Mouse (Mus musculus) layer of hippocampus, adult 9-10 months (tissue): Measurements from ENCODE around the gene Pgap2.

Source experiments
- DNase-seq: peaks from one replicate; pipeline ENCODE4 v3.0.0; 2022; ENCODE audit warnings: low spot score

Gene Pgap2

DNA sequence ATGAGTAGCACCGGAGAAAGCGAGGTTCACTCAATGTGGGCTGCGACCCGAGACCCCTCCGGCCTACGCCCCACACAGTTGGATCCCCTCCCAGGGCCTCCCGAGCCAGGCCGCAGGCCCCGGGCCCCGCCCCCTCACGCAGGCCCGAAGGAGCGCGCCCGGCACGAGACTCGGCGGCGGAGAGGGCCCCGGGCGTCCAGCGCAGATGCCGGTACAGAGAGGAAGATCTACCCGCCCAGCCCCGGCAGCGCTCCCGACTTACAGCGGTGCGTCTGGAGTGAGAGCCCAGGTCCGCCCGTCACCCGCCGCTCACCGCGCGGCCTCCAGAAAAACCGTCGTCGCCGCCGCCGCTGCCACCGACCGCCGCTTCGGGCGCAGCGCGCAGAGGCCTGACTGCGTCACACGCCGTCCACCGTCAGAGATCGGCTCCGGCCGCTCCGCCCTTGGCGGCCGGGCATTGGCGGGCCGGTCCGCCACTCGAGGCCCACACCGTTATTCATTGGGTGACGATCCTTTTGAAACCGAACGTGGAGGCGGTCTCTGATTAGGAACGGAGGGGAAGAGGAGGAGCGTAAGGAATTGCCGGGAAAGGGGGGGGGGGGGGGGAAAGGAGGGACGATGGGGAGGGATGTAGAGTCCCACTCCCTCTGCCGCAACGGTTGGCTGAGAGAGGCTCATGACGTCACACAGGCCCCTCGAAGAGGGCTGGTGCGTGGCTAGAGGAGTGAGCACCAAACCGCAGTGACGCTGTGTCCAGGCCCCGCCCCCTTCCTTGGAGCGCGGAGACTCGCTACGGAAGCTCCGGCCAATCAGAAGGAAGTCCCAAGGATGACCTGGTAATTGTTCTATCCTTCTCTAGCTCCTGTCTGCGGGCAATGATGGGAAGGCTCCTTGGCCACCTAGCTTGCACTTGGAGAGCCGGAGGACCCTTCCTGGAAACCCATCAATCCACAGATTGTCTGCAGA is at the start of gene Pgap2, which contains the start of gene Nup98:
Gene Pgap2 (plus strand): TSS at position 453 of the 966 bp plus-strand sequence.
Gene Nup98 (minus strand): TSS at position 421 of the 966 bp plus-strand sequence.
- peak; percentile 96 for DNase-seq

DNA sequence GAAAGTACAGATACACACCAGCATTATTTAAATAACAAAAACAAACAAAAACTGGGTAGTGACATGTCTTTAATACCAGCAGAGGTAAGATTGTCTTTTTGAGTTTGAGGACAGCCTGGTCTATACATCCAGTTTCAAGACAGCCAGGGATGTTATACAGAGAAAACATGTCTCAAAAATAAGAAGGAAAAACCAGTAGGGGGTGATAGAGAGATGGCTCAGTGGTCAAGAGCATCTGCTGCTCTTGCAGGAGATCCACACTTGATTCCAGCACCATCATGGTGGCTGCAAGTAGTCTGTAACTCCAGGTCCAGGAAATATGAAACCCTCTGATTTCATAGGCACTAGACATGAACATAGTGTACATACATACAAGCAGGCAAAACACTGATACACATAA is 39.7 kb upstream of the Pgap2 start:
- DNase-seq, result no peak

DNA sequence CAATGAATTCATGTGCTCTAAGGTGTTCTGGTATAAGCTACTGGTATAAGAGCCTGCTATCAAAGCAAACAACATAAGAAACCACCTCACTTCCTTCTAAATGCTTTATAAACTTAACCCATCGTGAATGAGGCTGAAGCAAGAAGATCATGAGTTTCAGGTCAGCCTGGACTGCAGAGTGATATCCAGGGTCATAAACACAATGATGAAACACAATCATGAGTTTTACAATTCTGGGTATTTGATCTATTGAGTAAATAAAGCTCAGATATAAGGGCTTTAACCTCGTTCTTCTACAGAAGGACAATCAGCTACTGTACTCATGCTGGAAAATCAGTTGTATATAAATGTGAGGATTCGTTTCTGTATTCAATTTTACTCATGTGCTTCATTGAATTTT is 26.2 kb upstream of the Pgap2 start:
- no peak for DNase-seq

DNA sequence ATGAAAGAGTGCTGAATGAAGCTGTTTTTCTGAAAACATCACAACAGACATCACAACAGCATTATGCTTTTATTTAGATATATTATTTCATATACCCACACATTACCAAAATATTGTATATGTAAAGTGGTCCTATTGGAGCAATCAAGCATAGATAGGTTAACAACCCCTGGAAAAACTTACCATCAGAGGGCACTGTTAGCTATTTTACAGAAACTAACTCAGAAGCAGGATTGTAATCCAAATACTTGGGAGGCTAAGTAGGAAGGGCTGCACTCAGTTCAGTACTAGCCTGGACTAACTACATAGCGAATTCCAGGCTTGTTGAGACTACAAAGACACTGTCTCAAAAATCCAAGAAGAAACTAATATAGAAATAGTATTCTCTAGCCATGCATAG is 17.7 kb upstream of the Pgap2 start:
- no peak for DNase-seq

DNA sequence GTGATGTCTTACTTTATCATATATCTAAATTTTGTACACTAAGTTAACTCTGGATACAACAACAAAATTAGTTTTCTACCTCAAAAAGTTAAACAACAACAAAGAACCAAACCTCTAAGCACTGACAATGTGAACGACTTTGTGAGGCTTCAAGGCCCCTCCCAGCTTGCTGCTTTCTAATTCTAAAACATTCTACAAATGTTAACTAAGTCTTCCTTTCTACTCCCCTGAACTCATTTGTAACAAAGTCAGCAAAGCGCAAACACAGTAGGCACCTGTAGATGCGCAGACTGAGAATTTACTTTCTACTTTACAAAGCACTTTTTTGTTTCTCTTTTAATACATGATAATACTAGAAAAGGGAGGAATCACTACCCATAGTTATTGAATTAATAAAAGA is 9.4 kb upstream of the Pgap2 start:
- no peak for DNase-seq

DNA sequence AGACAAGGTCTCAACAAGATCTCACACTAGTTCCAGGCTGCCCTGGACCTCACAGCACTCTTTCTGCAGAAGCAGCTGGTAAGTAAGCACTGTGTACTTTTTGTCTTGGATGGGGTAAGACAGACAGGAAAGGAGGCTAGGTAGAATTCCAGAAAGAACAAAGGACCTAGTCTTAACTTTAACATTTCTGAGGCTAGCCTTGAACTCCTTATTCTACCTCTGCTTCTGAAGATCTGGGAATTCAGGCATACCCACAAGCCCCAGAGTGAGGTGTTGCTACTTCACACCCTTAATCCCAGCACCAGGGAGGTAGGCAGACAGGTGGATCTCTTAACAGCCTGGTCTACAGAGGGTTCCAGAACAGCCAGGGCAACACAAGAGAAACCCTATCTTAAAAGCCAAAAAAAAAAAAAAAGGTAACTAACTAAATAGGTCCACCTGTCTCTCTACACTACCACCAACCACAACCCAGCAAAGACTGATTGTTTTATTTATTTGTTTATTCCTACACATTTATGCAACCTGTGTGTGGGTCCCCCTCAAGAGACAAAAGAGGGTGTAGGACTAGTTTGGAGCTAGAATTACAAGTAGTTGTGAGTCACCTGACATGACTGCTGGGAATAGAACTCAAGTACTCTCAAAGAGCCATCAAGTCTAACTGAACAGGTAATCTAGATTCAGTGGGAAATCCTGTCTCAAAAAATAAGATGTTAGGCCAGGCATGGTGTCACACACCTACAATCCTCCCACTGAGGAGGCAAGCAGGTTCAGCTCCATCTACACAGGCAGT is 8.8 kb upstream of the Pgap2 start:
- no peak for DNase-seq

DNA sequence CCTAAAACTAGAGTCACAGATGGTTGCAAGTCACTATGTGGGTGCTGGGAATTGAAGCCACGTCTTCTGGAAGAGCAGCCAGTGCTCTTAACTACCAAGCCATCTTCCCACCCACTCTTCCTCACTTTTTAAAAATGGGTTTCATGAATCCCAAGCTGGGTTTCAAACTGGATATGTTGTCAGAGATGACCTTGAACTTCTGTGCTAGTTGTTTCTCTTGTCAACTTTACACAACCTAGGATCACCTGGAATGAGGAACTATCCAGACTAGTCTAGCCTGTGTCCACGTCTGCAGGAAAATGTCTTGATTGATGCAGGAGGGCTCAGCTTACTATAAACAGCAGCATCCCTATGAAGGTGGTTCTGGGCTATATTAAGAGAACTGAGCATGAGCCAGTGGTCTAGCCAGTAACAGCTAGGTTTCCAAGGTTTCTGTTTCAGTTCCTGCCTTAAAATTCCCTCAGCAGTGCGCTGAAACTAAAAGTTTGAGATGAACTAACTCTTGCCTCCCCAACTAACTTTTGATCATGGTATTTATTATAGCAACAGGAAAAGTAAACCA is 5.6 kb upstream of the Pgap2 start:
- DNase-seq, result no peak

DNA sequence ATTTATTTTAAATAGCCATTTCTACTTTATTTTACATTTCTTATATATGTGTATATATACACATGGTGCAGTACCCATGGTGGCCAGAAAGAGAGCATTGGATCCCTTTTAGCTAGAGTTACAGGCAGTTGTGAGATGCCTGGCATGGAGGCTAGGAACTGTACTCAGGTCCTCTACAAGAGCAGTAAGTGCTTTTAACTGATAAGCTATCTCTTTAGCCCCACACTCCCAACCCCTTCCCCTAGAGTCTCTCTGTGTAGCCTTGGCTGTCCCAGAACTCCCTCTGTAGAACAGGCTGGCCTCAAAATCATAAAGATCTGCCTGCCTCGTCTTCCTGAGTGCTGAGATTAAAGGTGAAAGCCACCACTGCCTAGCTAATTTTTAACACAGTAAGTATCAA is 4.4 kb upstream of the Pgap2 start:
- DNase-seq, result no peak

DNA sequence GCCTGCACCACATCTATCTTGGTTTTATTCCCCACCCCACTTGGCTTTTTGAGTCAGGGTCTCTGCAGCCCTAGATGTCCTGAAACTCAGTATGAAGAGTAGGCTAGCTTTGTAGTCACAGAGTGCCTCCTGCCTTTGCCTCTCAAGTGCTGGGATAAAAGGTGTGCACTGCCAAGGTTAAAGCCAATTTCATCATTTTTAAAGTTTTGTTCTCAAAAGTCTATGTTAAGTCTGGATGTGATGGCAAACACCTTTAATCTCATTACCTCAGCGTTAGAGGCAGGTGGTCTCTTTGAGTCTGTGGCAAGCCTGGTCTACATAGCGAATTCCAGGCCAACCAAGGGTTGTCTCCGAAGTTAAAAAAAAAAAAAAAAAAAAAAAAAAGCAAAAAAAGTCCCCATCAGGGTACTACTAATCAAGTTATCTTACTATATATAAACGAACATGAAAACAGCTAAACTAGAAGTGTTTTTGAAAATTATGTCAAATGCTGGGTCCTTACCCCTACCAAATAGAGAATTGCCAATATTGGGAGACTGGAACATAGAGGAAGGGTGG is 1.1 kb upstream of the Pgap2 start:
- no peak for DNase-seq

DNA sequence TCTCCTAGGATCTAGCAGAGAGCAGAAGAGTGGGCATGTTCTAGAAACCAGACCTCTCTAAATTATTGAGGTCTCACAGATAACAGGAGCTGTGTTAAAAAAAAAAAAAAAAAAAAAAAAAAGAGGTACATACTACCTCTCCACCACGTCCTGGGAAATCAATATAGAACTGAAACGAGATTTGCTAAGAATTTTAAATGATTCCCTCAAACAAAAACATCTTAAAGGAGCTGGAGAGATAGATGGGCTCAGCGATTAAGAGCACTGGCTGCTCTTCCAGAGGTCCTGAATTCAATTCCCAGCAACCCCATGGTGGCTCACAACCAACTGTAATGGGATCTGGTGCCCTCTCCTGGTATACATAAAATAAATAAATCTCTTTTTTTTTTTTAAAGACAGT is 1.1 kb downstream of the Pgap2 start:
- no peak for DNase-seq

DNA sequence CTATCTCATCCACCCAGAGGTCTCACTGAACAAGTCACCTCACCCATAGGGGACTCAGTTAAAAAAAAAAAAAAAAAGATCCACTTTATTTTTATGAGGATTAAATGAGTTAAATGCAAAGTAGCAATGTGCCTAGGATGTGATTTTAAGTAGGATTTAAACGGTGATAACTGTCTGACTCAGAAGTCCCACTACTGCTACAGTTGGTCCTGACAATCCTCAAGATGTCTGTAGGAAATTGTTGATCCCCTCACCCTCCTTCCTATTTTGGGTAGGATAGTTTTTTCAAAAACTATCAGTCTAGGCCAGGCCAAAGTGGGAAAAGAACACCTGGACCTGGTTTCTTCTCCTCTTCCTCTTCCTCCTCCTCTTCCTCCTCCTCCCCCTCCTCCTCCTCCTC is 11.9 kb downstream of the Pgap2 start:
- no peak for DNase-seq

DNA sequence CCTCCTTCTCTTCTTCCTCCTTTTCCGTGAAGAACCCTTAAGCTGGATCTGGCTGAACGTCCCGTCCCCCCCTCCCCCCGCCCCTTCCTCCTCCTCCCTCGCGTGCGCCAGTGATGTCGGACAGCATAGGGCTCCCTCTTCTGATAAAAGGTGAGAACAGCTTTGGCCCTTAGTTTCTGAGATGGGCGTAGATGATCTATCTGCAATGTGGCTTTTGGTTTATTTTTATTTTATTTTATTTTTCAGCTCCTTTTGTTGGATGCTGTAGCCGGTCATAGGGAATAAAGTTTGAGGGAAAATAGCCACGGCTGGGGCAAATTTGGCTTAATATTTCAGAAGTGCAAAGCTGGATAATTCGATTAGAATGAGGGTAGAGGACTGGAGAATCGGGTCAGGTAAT is 12.3 kb downstream of the Pgap2 start:
- no peak for DNase-seq

DNA sequence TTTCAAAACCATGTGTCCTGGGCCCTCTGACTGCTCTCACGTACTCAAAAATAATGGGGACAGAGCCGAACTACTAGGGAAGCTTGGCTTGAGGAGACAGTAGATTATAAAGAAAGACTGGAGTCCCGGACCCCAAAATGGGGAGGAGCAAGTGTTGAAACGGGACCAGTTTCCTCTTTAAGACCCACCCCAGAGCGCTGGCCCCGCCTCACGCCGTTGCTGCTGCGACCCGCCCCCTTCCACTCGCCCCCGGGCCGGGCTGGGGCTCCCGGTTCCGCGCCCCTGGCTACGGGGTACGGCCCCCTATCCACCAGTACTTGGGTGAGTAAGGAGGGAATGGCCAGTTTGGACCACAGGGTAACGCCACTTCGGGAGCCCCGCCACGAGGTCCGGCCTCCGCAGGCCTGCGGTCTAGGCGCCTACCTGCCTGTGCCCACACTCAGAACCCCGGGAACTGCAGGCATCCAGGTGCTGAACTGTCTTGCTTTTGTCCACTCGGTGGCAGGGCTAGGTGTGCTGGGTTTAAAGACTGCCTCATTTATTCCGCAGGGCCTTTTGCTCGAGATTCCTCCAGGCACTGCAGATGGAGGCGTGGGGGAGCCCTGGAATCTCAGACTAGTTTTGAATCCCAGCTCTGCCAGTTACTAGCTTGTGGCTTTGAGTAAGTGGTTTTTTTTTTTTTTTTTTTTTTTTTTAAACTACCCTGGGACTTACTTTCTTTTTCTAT is 13.0 kb downstream of the Pgap2 start:
- no peak for DNase-seq

DNA sequence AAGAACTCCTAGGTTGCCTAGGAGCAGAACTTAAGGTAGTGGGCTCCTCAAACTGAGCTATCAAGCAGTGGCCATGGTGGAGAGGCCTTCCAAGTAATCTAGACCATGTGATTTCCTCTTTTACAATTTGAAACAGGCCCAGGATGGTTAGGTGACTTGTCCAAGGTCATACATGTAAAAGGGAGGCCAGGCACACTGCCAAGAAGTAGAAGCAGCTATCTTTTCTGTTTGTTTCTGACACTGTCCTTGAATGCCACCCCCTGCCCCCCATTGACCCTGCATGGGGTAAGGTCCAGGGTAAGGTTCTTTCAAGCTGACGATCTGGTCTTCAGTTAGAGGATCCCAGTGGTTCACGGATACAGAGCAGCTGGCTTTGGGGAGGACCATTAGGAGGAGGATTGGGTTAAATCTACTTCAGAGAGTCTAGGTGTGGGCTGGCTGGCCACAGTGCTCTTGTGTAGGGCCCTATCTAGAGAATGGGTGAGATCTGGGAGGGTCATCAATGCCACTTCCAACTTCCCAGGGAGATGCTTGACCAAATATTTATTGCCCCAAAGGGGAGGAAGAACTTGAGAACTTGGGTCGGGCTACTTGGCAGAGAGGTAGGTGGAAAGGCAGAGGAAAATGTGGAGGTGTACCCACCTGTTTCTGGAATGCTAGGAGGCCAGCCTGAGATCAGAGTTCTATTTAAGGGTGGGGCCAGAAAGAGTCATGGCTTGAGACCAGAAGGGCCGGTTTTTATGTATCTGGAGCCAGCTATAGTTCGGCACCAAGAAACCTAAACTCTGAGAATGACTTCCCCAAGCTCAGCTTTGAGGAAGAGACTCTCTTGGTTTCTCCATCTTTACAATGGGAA is 14.1 kb downstream of the Pgap2 start:
- no peak for DNase-seq

DNA sequence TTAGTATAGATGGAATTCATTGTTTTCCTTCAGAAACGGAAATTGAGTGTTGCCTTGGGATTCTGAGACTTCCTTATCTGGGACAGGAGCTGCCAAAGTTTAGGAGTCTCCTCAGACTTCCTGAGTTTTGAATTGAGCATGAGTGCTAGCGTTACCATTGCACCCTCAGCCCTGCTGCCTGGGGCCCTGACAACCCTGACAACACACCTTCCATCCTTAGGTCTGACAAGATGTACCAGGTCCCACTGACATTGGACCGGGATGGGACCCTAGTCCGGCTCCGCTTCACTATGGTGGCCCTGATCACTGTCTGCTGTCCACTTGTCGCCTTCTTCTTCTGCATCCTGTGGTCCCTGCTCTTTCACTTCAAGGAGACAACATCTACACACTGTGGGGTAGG is 16.0 kb downstream of the Pgap2 start:
- DNase-seq, result no peak

DNA sequence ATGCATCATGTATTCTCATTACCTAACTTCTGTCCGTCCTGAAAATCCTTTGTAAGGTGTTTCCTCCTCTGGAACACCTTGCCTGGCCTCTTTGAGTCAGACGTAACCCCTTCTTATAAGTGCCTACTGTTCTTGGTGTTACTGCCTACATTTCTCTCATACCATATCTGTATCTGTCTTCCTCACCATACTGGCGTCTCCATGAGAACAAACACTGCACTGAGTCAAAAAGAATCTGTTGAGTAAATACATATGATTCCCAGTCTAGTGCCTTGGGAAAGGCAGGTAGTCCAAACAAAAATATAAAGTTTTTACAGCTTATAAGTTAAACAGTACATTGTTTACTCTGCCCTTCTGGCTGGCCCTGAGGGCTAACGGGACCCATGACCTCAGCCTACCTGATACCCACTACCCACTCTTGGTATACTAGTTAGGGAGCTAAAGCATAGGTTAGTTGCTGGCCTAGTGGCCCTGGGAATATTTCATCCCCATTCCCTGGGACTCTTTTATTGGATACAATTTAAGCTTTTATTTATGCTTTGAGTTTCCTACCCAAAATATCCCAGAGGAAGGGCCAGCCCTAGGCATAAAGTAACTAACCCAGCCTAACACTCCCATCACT is 18.2 kb downstream of the Pgap2 start:
- DNase-seq, result no peak

DNA sequence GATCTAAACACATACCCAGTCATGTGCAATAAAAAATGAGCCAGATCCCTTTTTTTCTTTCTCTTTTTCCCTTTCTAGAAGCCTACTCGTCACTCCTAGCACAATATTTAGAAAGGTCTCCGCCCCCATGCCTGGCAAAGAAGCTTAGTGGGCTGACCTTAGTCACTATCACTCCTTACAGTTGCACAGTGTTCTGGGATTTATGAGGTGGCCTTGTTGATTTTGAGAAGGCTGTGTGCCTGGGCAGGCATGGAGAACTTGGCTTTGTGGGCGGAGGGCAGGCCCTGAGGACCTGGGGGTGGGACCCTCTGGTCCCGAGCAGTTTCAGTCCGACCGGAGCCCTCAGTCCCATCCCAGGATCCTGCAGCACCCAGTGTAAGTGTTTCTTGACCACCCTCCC is 19.8 kb downstream of the Pgap2 start:
- DNase-seq, result no peak

DNA sequence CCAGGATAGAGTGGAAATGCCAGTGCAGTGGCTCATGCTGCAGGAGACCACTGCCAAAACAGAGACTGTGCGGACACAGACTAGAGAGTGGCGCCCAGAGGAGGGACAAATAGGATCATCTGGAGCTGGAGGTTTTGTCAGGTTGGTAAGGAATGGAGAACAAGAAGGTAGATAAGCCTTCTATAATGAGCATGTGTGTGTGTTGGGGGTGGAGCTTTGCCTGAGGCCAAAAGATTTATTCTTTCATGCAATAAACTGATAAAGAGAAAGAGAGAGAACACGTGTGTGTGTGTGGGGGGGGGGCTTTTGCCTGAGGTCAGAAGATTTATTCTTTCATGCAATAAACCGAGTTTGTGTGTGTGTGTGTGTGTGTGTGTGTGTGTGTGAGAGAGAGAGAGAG is 23.1 kb downstream of the Pgap2 start:
- DNase-seq, result no peak

DNA sequence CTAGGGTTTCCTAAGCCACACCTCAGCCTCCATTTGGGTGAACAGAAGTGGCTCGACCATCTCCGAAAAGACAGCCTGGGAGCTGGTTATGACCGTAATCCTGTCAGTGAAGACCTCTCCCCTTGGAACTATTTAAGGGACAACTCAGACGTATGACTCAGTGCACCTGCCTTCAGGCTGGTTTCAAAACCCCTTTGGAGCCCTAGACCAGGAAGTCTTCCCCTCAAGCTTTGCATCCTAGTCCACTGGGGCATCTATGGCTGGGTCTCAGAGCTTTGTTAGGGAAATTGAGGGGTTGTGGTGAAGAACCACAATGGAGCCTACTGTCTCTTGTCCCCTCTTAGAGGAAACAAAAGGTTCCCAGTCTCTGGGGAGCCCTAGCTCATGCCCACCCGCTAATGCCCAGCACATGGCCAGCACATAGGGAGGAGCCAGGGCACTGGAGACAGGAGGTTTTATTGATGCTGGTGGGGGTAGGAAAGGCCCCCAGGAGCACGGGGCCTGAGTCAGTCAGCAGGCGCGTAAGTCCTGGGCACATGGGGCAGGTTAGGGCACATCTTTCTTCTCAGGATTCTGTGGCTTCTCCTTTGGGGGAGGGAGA is 28.8 kb downstream of the Pgap2 start:
- DNase-seq, result no peak

DNA sequence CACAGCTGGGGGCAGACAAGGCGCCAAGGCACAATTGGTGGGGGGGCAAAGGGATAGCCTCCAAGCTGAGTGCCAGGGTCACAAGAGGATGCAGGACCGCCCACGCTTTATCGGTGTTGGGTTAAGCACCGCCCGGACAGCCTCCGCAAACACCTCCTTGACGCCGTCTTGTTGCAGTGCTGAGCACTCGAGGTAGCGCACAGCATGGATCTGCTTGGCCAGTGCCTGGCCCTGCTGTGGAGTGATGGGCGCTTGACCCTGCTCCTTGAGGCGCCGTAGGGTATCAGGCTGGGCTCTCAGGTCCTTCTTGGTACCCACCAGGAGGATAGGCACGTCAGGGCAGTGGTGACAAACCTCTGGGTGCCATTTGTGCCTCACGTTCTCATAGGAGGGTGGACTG is 29.6 kb downstream of the Pgap2 start:
- DNase-seq, result no peak
